Mouse (Mus musculus): ENCODE results near the gene Usp36.

DNA sequence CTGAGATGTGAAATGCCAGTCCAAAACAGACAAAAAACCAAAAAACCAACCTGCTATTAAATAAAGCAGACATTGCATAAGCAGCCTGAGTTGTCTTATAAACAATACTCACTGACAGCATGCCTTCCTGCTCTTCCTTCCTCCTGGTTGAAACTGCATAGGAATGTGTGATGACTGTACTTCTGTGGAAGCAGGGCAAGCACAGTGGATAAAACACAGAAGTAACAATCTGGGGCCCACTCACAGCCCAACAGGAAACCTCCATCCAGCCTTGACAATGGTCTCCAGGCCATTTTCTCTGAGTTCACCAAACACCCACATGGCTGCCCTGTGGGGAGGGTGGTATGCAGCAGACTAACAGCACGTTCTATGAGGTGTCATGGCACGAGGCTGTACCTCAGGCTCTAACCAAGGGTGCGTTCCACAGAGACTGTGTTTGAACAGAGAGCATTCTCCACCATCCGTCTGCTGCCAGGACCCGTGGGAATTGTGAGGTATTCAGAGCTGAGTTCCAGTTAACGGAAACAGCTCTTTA lies 67.6 kb downstream of the Usp36 start:
- TF ChIP-seq CTCF (IDR thresholded peaks at IDR 0.05; ENCODE audit: low read depth, low read length) (no peak), EP300 (IDR thresholded peaks at IDR 0.05; ENCODE audit: insufficient read depth, low read depth, low read length) (no peak), POLR2A (IDR thresholded peaks at IDR 0.05; ENCODE audit: insufficient read depth, low read length) (no peak)
